In genomic region chr6:42860222-42860819, GRCm38 (mm10) we compare ENCODE assay signal across 8 mouse cellular contexts. TPM values are rescaled to one million over a fixed set of nuclear protein-coding genes. Genes with fewer than 3 reads are reported as not detected.
DNase-seq lines count a peak whose midpoint lies in the region; ATAC-seq and TF ChIP-seq lines count a peak whose summit lies in the region.
"Had no signal": no experiment of that assay in that cellular context is flagged by ENCODE, and none has a peak within 500 bp of the region (broad histone marks: within the 10 kb centered on the region; RNA-seq: fewer than 3 reads in every experiment).

No protein-coding gene starts in this region.

- POLR2A ChIA-PET in Patski (lab: Charles Lee) = no interaction called here

- no peak overlapping the region for H3K4me3 ChIP-seq in liver, adult 2 months (ENCODE audit: insufficient read depth, low read depth, low read length)
- H3K4me3 ChIP-seq in liver, embryonic 11.5 days (ENCODE audit: low read depth, low read length) = no peak overlapping the region
- H3K4me3 ChIP-seq: heart, embryonic 13.5 days had no signal

- no peaks in the 10 kb centered on the region for H3K4me1 ChIP-seq in liver, adult 2 months (ENCODE audit: control insufficient read depth, insufficient read depth, low read length)
- no peaks in the 10 kb centered on the region for H3K4me1 ChIP-seq in liver, embryonic 11.5 days (replicated peaks; ENCODE audit: control insufficient read depth, insufficient read depth, low read length)
- H3K4me1 ChIP-seq: heart, embryonic 13.5 days had no signal

- no peak for TF ChIP-seq POLR2A in liver, adult 2 months (IDR thresholded peaks at IDR 0.05; ENCODE audit: extremely low read depth, insufficient read depth, low read length)

- 11% methylated on average over 4 of the region's 4 CpGs for WGBS in liver, adult 2 months
- 10% methylated on average over 4 of the region's 4 CpGs for WGBS in liver, embryonic 11.5 days

- no peak for TF ChIP-seq CTCF in liver, adult 2 months (IDR thresholded peaks at IDR 0.05; ENCODE audit: low read depth, low read length)
- peak; percentile 49 for TF ChIP-seq CTCF in Patski (IDR thresholded peaks at IDR 0.05)

- CTCF ChIA-PET in Patski (lab: Charles Lee) = interaction anchor here (0.7 kb wide), 1 partner anchor 215 kb away, joined by 4 read pairs; the partner anchor contains the start of gene Tcaf2

- H3K9ac ChIP-seq in liver, adult 2 months (ENCODE audit: low read depth, low read length) = no peak overlapping the region
- no peak overlapping the region for H3K9ac ChIP-seq in liver, embryonic 11.5 days (ENCODE audit: low read depth, low read length)
- H3K9ac ChIP-seq: heart, embryonic 13.5 days had no signal

- no peak overlapping the region for H3K4me2 ChIP-seq in liver, embryonic 11.5 days
- H3K4me2 ChIP-seq: heart, embryonic 13.5 days had no signal

- no peak for ATAC-seq in liver, embryonic 11.5 days (replicated peaks; ENCODE audit: low FRiP score)
- ATAC-seq in Patski = no peak
- peak; percentile 65 to 75; a peak in 2 of 4 replicates for ATAC-seq in hematopoietic stem cell, adult 5-6 weeks (replicated peaks in 1 of 2; ENCODE audit: insufficient read depth in 1 of 2, low FRiP score in 2 of 2, low TSS enrichment in 1 of 2, low read depth in 1 of 2, poor library complexity in 2 of 2, severe bottlenecking in 2 of 2)

- H3K36me3 ChIP-seq in liver, adult 2 months (ENCODE audit: control insufficient read depth, insufficient read depth, low read length) = no peaks in the 10 kb centered on the region
- H3K36me3 ChIP-seq in liver, embryonic 11.5 days (ENCODE audit: control insufficient read depth, insufficient read depth, low read length) = no peaks in the 10 kb centered on the region
- H3K36me3 ChIP-seq: heart, embryonic 13.5 days had no signal

- no peak overlapping the region for H3K27ac ChIP-seq in liver, adult 2 months (replicated peaks; ENCODE audit: insufficient read depth, low read depth, low read length)
- no peak overlapping the region for H3K27ac ChIP-seq in liver, embryonic 11.5 days (ENCODE audit: low read depth, low read length)
- H3K27ac ChIP-seq: heart, embryonic 13.5 days had no signal

- no peaks in the 10 kb centered on the region for H3K79me2 ChIP-seq in liver, adult 2 months (ENCODE audit: control insufficient read depth, insufficient read depth, low read length)

- in situ Hi-C loops in Patski (cut with MboI; ENCODE audit: low pct_unique_long_range_greater_than_20kb) = loop anchor here (25.0 kb wide), 1 partner anchor 523 kb away; the partner anchor contains the start of gene Zyx

- no peaks in the 10 kb centered on the region for H3K9me3 ChIP-seq in liver, embryonic 11.5 days (ENCODE audit: control insufficient read depth, low read length)
- H3K9me3 ChIP-seq: heart, embryonic 13.5 days had no signal

- peak; percentile 40 for DNase-seq in liver, adult 2 months (ENCODE audit: extremely low read depth, low read depth, low spot score)
- no peak for DNase-seq in liver, embryonic 11.5 days (ENCODE audit: low spot score)
- DNase-seq in Patski (ENCODE audit: low read depth, low spot score) = peak; percentile 9
- DNase-seq in cerebellum, postnatal 10 days = peak; percentile 66 to 79
- DNase-seq in lung, postnatal 10 days = peak; percentile 71
- DNase-seq in skeletal muscle tissue, adult 2 months (ENCODE audit: low read depth, low spot score) = peak; percentile 13

- no peaks in the 10 kb centered on the region for H3K27me3 ChIP-seq in liver, adult 2 months (ENCODE audit: control insufficient read depth, insufficient read depth, low read length)
- no peaks in the 10 kb centered on the region for H3K27me3 ChIP-seq in liver, embryonic 11.5 days (replicated peaks; ENCODE audit: control insufficient read depth, insufficient read depth, low read length)
- H3K27me3 ChIP-seq in Patski = no peaks in the 10 kb centered on the region
- H3K27me3 ChIP-seq: heart, embryonic 13.5 days had no signal

RNA-seq across cellular contexts. Expression of gene Olfr449, which starts 26.1 kb away (rescaled TPM):
- not detected in 2 replicates for total RNA-seq in liver, adult 2 months (2014; rRNA removed)
- not detected in 2 replicates for polyA plus RNA-seq in liver, adult 2 months (2012; rRNA removed)
- polyA plus RNA-seq in liver, embryonic 11.5 days (2014; fragmentation: Nextera tagmentation; extraction: Ambion mirVana) = not detected in 2 replicates
- not detected for polyA plus RNA-seq in Patski (2021)
- total RNA-seq in hematopoietic stem cell, adult 5-6 weeks (2017) = not detected in 2 replicates
- polyA plus RNA-seq: heart, embryonic 13.5 days had no signal

RNA-seq across cellular contexts. Expression of gene Olfr448, which starts 29.9 kb away (rescaled TPM):
- total RNA-seq in liver, adult 2 months (2014; rRNA removed) = not detected in 2 replicates
- polyA plus RNA-seq in liver, adult 2 months (2012; rRNA removed) = not detected in 2 replicates
- polyA plus RNA-seq in liver, embryonic 11.5 days (2014; fragmentation: Nextera tagmentation; extraction: Ambion mirVana) = not detected in 2 replicates
- not detected for polyA plus RNA-seq in Patski (2021)
- total RNA-seq in hematopoietic stem cell, adult 5-6 weeks (2017) = not detected in 2 replicates
- polyA plus RNA-seq: heart, embryonic 13.5 days had no signal

RNA-seq across cellular contexts. Expression of gene Olfr447, which starts 48.4 kb away (rescaled TPM):
- total RNA-seq in liver, adult 2 months (2014; rRNA removed) = not detected in 2 replicates
- polyA plus RNA-seq in liver, adult 2 months (2012; rRNA removed) = not detected in 2 replicates
- polyA plus RNA-seq in liver, embryonic 11.5 days (2014; fragmentation: Nextera tagmentation; extraction: Ambion mirVana) = not detected in 2 replicates
- polyA plus RNA-seq in Patski (2021) = not detected
- not detected in 2 replicates for total RNA-seq in hematopoietic stem cell, adult 5-6 weeks (2017)
- polyA plus RNA-seq: heart, embryonic 13.5 days had no signal

RNA-seq across cellular contexts. Expression of gene Olfr450, which starts 48.6 kb away (rescaled TPM):
- not detected in 2 replicates for total RNA-seq in liver, adult 2 months (2014; rRNA removed)
- not detected in 2 replicates for polyA plus RNA-seq in liver, adult 2 months (2012; rRNA removed)
- not detected in 2 replicates for polyA plus RNA-seq in liver, embryonic 11.5 days (2014; fragmentation: Nextera tagmentation; extraction: Ambion mirVana)
- polyA plus RNA-seq in Patski (2021) = not detected
- total RNA-seq in hematopoietic stem cell, adult 5-6 weeks (2017) = not detected in 2 replicates
- polyA plus RNA-seq: heart, embryonic 13.5 days had no signal

Comparison
In these comparisons a context has a peak if more than half of its experiments do, and no peak if none do; other contexts are left out.
1. ATAC-seq: peak in hematopoietic stem cell, adult 5-6 weeks (2 of 2); none in liver, embryonic 11.5 days (single experiment) and Patski (single experiment).